Mouse (Mus musculus) gastrocnemius, postnatal 14 days (tissue): Measurements from ENCODE around the gene Trpc7. TPM values are rescaled to one million over a fixed set of nuclear protein-coding genes. Genes with fewer than 3 reads are reported as not detected.

Experiments
- DNase-seq: peaks from one replicate; pipeline ENCODE4 v3.0.0; 2021; ENCODE audit warnings: mixed read lengths
- intact Hi-C: fragments of 180-260 bp; cut with DNase I; formaldehyde crosslinking; loops from one replicate; pipeline ENCODE4 v1.15.1; 2025; ENCODE audit warnings: low total_unique reads
- total RNA-seq, 2 experiments: library from RNA; stranded (reverse); gene quantifications; 2 replicates each; pipeline ENCODE4 v1.2.3; 2021

Gene Trpc7
- total RNA-seq, 2 experiments from 2014 or later = not detected

GRCm38 (mm10) chr13:56753192-56753951 lies 142.4 kb downstream of the Trpc7 start, which contains the start of gene Gm45623:
Gm45623 (minus strand) TSS chr13:56753827.
- no peak for DNase-seq
- intact Hi-C loops = no loop called here

GRCm38 (mm10) chr13:56752474-56753191 lies 143.2 kb downstream of the Trpc7 start:
- intact Hi-C loops = no loop called here

GRCm38 (mm10) chr13:56751774-56752173 lies 144.0 kb downstream of the Trpc7 start:
- intact Hi-C loops = no loop called here
- DNase-seq = no peak

More at GRCm38 (mm10) chr13:56752474-56753191, 143.2 kb downstream of the Trpc7 start:
- DNase-seq = peak; percentile 16

GRCm38 (mm10) chr13:56749377-56749776 lies 146.4 kb downstream of the Trpc7 start:
- intact Hi-C loops = no loop called here
- DNase-seq = no peak

DNA sequence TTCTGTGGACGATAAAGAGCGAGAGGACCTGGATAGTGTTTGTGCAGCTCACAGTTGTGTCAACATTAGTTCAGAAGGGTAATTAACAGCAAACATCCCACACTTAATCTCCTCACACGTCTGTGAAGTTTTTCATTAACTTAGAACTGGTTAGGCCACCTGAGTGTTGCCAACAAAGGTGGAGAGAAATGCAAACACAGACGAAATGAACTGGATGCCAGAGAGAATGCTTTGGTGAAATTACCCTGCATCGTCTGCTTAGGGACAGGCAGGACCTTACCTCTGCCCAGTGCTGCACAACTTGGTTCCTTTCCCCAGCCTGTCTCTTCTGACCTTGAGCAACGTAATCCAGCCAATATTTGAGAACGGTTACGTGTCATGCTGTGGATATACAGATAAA lies 148.2 kb downstream of the Trpc7 start:
- no peak for DNase-seq
- intact Hi-C loops = no loop called here

GRCm38 (mm10) chr13:56746739-56747532 lies 148.9 kb downstream of the Trpc7 start:
- DNase-seq = no peak
- intact Hi-C loops = no loop called here

DNA sequence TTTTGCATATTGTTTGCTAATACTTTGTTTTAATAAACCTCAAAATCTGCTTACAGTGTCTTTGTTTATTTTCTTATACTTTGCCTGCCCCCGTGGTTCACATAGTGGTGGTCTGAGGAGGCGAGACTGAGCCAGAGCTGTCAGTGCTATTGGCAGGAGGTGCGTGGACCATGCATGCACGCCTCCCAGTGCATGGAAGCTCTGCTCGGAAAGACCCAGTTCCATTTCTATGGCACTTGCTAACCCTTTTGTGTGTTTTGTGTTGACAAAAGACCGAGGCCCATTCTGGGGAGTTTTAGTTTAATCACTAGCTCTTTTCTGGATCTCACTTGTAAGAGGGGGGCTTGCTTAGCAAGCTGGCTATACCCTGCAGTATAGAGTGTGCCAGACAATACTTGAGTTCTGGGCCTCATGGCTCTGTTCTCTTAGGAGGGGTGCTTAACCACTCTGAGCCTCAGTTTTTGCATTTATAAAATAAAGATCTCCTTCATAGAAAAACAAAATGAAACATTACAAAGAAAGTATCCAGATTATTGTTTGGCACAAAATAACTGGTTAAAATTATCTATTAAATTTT lies 153.4 kb downstream of the Trpc7 start:
- DNase-seq = no peak
- intact Hi-C loops = no loop called here

DNA sequence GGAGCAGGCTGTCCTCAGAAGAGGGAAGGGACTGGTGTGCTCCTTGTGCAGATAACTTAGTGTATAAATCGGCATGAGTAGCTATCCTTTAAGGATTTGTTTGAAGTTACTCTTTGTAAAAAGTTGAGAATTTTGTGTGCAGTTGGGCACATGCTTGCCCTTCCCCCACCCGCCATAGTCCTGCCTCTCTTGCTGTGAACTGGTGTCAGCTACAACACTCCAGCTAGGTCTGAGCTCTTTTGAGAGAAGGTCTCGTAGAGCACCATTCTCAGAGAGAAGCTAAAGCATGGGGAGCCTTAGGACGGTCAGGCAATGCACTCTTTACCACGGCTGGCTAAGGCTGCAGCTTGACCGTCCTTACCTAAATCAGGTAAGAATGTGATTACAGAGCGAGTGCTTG lies 154.1 kb downstream of the Trpc7 start:
- intact Hi-C loops = no loop called here
- DNase-seq = no peak

- no peak for DNase-seq
- intact Hi-C loops = no loop called here
Observed at GRCm38 (mm10) chr13:56740496-56740895, 155.3 kb downstream of the Trpc7 start.

DNA sequence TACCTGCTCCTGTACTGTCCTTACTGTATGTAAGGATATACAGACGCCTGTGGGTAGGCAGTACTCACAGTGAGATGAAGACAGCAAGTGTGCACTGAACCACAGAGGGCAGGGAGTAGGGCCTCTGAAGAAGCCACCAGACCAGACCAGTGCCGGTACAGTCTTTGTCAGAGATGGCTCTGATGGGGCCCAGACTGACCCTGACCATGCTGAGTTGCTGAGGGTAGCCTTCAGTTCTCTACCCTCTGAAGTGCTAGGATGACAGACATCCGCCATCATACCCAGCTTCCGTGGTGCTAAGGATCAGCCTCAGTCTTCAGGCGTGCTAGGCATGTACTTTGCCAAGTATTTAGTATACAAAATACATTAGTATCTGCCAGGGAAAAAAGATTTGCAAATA lies 156.2 kb downstream of the Trpc7 start:
- no peak for DNase-seq
- intact Hi-C loops = loop anchor here (10.0 kb wide), 2 partner anchors 85 to 185 kb away; no protein-coding TSS in a partner anchor

- DNase-seq = peak; percentile 37
- intact Hi-C loops = loop anchor here (10.0 kb wide), 2 partner anchors 81 to 181 kb away; no protein-coding TSS in a partner anchor
Observed at GRCm38 (mm10) chr13:56735212-56735875, 160.4 kb downstream of the Trpc7 start.

DNA sequence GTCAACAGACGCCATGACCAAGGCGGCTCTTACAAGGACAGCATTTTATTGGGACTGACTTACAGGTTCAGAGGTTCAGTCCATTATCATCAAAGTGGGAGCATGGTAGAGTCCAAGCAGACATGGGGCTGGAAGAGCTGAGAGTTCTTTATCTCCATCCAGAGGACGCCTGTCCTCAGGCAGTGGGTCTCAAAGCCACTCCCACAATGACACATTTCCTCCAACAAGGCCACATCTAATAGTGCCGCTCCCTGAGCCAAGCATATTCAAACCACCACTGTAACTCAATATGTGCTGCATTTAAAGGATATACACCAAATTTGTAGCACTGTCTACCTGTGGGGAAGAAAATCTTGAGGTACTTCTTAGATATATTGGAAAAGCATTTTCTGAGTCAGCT lies 161.2 kb downstream of the Trpc7 start:
- intact Hi-C loops = loop anchor here (10.0 kb wide), 2 partner anchors 80 to 180 kb away; no protein-coding TSS in a partner anchor
- DNase-seq = no peak

DNA sequence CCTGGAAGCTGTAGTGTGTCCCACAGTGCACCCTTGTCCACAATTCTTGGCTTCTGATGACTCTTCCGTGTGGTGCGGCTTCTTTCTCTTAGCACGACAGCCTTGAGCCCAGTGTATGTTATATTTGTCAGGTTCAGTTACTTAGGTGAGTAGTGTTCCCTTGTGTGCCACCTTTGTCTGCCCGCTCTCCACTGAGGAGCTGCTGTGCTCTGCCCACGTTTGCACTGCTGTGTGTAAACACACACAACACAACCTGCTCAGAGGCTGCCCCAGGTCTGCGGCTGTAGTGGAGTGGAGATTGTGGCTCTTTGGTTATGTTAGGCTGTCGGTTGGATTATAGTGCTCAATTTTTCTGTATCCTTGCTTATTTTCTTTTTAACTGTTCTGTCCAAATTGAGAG lies 166.7 kb downstream of the Trpc7 start:
- intact Hi-C loops = no loop called here
- no peak for DNase-seq

- DNase-seq = no peak
- intact Hi-C loops = no loop called here
Observed at GRCm38 (mm10) chr13:56726551-56726950, 169.2 kb downstream of the Trpc7 start.

Other genes starting within 250 kb of the Trpc7 start
- 10 to 100 TPM; 21.5 to 24.5 TPM for gene Smad5, start 193.0 kb downstream of the Trpc7 start, total RNA-seq
- gene Gm45623, start 142.2 kb downstream of the Trpc7 start, total RNA-seq = not detected